Mouse (Mus musculus) lung, embryonic 16.5 days (tissue): ENCODE measurements around the gene Vmn1r232. TPM values are rescaled to one million over a fixed set of nuclear protein-coding genes. Genes with fewer than 3 reads are reported as not detected.
A peak's percentile ranks its signal among the peaks of the same experiment; 100 is the strongest.

Experiments used
- ATAC-seq: fragments of 200-750 bp; cut with Nextera tagmentation; 2 replicates; pipeline ENCODE4 v1.8.0; 2017; ENCODE audit warnings: low read depth, mild to moderate bottlenecking, moderate library complexity
- H3K27ac ChIP-seq: fragments of 300-500 bp; sonication (generic); 2 replicates; pipeline ENCODE4 v1.5.1; 2014; ENCODE audit warnings: mild to moderate bottlenecking, control low read depth, low read length
- H3K27me3 ChIP-seq: fragments of 300-500 bp; sonication (generic); 2 replicates; pipeline ENCODE4 v1.6.1; 2014; ENCODE audit warnings: low read depth, low read length, mixed read lengths; ENCODE audit not compliant: control insufficient read depth, insufficient read depth
- H3K36me3 ChIP-seq: fragments of 300-500 bp; sonication (generic); 2 replicates; pipeline ENCODE4 v1.6.1; 2014; ENCODE audit warnings: low read length; ENCODE audit not compliant: control insufficient read depth, insufficient read depth
- H3K4me1 ChIP-seq: fragments of 300-500 bp; sonication (generic); replicated peaks from 2 replicates; pipeline ENCODE4 v1.6.1; 2014; ENCODE audit warnings: low read length, mixed read lengths; ENCODE audit not compliant: control insufficient read depth, insufficient read depth
- H3K4me2 ChIP-seq: fragments of 300-500 bp; sonication (generic); 2 replicates; pipeline ENCODE4 v1.6.1; 2014; ENCODE audit warnings: low read depth, low read length, control low read depth
- H3K4me3 ChIP-seq: fragments of 300-500 bp; sonication (generic); 2 replicates; pipeline ENCODE4 v1.5.1; 2014; ENCODE audit warnings: mild to moderate bottlenecking, low read length, control low read depth
- H3K9ac ChIP-seq: fragments of 300-500 bp; sonication (generic); 2 replicates; pipeline ENCODE4 v1.6.1; 2014; ENCODE audit warnings: low read length, control low read depth
- H3K9me3 ChIP-seq: fragments of 300-500 bp; sonication (generic); 2 replicates; pipeline ENCODE4 v1.6.1; 2016; ENCODE audit warnings: low read length; ENCODE audit not compliant: control insufficient read depth
- WGBS: fragments of 180-500 bp; shearing (Covaris S2); extraction: QIAGEN DNeasy Blood & Tissue Kit; methylation state at CpG from one replicate; pipeline ENCODE4 v1.1.7; 2014; 5-methylcytosine and 5-hydroxymethylcytosine counted together
- polyA plus RNA-seq: library from polyadenylated mRNA; unstranded; fragments of >200 nt; fragmentation: Nextera tagmentation; extraction: Ambion mirVana; gene quantifications from 2 replicates; pipeline ENCODE4 v1.2.1, GENCODE M21; 2015

Gene Vmn1r232
- polyA plus RNA-seq: not detected in 2 replicates

DNA sequence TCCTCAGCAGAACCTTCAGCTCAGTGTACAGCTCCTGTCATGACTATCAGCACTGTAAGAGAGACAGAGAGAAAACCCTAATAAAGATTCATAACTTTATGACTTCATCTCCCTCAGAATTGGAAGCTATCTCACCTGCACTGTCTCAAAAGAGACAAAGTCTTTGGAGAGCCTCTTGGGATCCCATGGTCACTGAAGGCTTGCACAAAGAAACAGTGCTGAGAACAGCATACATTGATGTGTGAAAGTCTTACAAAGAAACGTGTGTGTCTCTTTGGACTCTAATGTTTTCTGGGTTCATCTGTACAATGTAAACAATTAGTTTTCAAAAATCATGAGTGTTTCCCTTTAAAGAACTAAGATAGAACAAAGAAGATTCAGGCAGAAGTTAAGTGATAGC lies at the start of gene Vmn1r232:
TSS of gene Vmn1r232 (minus strand) at position 101 of the 400 bp plus-strand sequence.
- Histone ChIP-seq H3K27ac (no peak within 1 kb of the TSS), H3K4me3 (no peak within 1 kb of the TSS), H3K9me3 (no peaks in the 10 kb centered on the region), H3K4me2 (no peak within 1 kb of the TSS), H3K4me1 (no peaks in the 10 kb centered on the region), H3K27me3 (no peaks in the 10 kb centered on the region), H3K9ac (no peak within 1 kb of the TSS), H3K36me3 (no peaks in the 10 kb centered on the region)
- ATAC-seq: no peak
- 33% methylated on average over 1 of the region's 1 CpGs for WGBS

GRCm38 (mm10) chr17:20966681-20967080 lies 47.2 kb upstream of the Vmn1r232 start:
- H3K36me3 ChIP-seq: peaks cover 74% of the 10 kb centered on the region
- no peak overlapping the region for H3K9ac ChIP-seq
- no peak overlapping the region for H3K27ac ChIP-seq
- no peak overlapping the region for H3K4me2 ChIP-seq
- no peak for ATAC-seq
- no peak overlapping the region for H3K4me3 ChIP-seq
- H3K27me3 ChIP-seq: no peaks in the 10 kb centered on the region
- no peaks in the 10 kb centered on the region for H3K4me1 ChIP-seq
- H3K9me3 ChIP-seq: no peaks in the 10 kb centered on the region

DNA sequence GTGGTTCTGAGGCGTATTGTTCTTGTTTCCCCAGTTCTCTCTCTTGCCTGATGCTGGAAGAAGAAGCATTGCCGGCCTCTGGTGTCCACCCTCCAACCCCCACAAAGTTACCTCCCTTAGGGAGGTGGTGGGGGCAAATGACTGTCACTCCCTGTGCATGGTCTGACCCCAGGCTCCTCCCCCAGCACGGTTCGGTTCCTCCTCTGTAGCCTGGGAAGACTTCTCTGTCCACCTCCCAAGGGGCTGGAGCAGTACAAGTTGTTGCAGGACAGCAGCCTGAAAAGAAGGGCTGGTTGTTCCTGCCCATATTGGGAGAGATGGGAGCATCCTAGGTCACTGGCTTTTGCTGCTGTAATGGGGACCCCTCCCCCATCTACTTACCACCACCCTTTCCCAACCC lies 45.9 kb upstream of the Vmn1r232 start:
- Histone ChIP-seq H3K9ac (no peak overlapping the region), H3K27me3 (no peaks in the 10 kb centered on the region), H3K27ac (no peak overlapping the region), H3K4me1 (no peaks in the 10 kb centered on the region), H3K4me3 (no peak overlapping the region), H3K4me2 (no peak overlapping the region), H3K36me3 (peaks cover 86% of the 10 kb centered on the region), H3K9me3 (no peaks in the 10 kb centered on the region)
- ATAC-seq: no peak
- WGBS: 88% methylated on average over 4 of the region's 4 CpGs

DNA sequence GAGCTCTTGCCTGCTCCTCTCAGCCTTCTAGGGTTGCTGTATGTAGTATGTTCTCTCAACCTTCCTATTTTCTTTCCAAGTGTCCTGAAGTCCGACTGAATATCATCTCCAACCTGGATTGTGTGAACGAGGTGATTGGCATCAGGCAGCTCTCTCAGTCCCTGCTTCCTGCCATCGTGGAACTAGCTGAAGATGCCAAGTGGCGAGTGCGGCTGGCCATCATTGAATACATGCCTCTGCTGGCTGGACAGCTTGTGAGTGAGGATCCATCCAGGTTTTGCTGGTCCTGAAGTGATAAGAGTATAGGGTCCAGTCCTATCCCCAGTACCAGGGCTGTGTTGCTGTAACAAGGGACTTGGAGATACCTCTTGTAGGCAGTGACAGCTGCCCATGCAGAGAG lies 40.9 kb upstream of the Vmn1r232 start:
- H3K27me3 ChIP-seq: no peaks in the 10 kb centered on the region
- H3K4me2 ChIP-seq: no peak overlapping the region
- H3K4me1 ChIP-seq: no peaks in the 10 kb centered on the region
- no peak overlapping the region for H3K9ac ChIP-seq
- WGBS: 92% methylated on average over 5 of the region's 5 CpGs
- H3K4me3 ChIP-seq: no peak overlapping the region
- ATAC-seq: no peak
- no peaks in the 10 kb centered on the region for H3K9me3 ChIP-seq
- H3K27ac ChIP-seq: no peak overlapping the region
- H3K36me3 ChIP-seq: peaks cover 91% of the 10 kb centered on the region

- Histone ChIP-seq H3K36me3 (no peaks in the 10 kb centered on the region), H3K27ac (no peak overlapping the region)
- ATAC-seq: no peak
Measured at GRCm38 (mm10) chr17:20946636-20947035, 27.1 kb upstream of the Vmn1r232 start.

DNA sequence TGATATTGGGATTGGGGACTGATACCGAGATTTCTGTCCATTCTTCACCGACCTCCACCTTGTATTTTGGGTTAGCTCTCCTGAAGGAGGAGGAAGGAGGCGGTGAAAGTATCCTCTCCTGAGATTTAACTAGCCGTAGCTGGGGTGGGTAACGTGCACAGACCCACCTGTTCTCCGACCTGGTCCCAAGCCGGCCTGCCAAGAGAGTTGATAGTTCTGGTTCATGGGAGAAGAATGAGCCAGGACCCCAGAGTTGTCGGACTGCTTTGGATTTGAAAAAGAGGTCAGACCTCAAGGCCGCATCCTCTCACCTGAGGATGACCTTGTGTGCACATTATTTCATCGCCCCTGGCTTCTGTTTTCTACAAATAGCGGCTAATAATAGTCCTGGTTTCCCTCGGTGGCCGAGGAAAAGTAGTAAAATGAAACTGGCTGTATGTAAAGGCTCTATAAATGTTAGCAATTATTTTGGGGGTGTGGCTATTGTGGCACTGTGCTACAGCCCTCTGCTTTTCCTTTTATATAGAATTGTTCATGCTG lies 26.6 kb upstream of the Vmn1r232 start:
- Histone ChIP-seq H3K27me3 (no peaks in the 10 kb centered on the region), H3K4me3 (peak overlapping the region; percentile 92), H3K4me1 (peaks cover 10% of the 10 kb centered on the region), H3K9ac (peak overlapping the region; percentile 92), H3K9me3 (no peaks in the 10 kb centered on the region), H3K36me3 (no peaks in the 10 kb centered on the region), H3K27ac (peak overlapping the region; percentile 98), H3K4me2 (peak overlapping the region; percentile 69)
- no peak for ATAC-seq
- WGBS: under 1% methylated on average over 13 of the region's 13 CpGs

More at GRCm38 (mm10) chr17:20946636-20947035, 27.1 kb upstream of the Vmn1r232 start:
- H3K27me3 ChIP-seq: no peaks in the 10 kb centered on the region
- peak overlapping the region; percentile 92 for H3K4me3 ChIP-seq
- no peaks in the 10 kb centered on the region for H3K9me3 ChIP-seq
- H3K4me2 ChIP-seq: peak overlapping the region; percentile 69
- peaks cover 10% of the 10 kb centered on the region for H3K4me1 ChIP-seq
- peak overlapping the region; percentile 92 for H3K9ac ChIP-seq

DNA sequence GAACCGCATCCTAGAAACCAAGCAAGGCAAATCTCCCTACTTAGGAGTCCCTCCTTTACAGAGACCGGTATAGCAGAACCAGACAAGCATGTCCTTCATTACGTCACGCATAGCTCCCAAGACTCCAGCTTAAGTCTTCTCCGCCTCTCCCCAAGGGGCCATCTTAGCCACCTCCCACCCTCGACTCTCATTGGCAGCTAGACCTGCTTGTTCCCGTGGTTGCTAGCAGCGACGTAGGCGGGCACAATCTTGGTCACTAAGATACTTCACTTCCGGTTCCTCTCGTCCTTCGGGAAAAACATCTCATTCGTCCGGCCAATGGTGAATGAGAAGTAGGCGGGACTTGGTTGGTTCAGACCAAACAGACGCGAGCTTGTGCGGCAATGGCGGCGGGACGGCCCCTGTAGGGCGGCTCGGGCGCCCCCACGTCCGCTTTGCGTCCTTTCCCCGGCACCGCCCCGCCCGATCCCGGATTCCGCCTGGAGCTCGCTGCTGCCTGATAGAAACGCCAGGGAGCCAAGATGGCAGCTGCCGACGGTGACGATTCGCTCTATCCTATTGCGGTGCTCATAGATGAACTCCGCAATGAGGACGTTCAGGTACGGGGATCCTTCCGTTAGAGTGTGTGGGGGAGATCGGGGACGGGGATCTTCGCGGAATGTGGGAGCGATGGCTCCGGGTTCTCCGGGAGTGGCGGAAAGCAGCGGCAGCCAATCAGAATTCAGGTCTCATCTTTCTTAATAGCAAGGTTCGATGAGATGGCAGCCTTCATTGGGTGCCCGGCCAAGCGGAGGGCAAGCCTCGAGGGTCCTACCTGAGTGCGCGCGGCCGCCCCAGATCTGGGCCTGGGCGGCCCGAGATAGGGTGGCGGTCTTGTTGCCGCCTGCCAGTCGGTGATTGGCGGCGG lies 25.7 kb upstream of the Vmn1r232 start, which contains the start of gene Ppp2r1a:
TSS of gene Ppp2r1a (plus strand) at position 327 of the 907 bp plus-strand sequence.
- H3K9me3 ChIP-seq: no peaks in the 10 kb centered on the region
- peak within 1 kb of the TSS; percentile 92 for H3K9ac ChIP-seq
- H3K4me3 ChIP-seq: peak within 1 kb of the TSS; percentile 92
- H3K4me2 ChIP-seq: peak within 1 kb of the TSS; percentile 69
- peaks cover 10% of the 10 kb centered on the region for H3K4me1 ChIP-seq
- peak within 1 kb of the TSS; percentile 98 for H3K27ac ChIP-seq
- peak; percentile 98 for ATAC-seq
- H3K27me3 ChIP-seq: no peaks in the 10 kb centered on the region
- no peaks in the 10 kb centered on the region for H3K36me3 ChIP-seq
- WGBS: under 1% methylated on average over 69 of the region's 69 CpGs

GRCm38 (mm10) chr17:20944226-20944625 lies 24.7 kb upstream of the Vmn1r232 start:
- 40% methylated on average over 3 of the region's 3 CpGs for WGBS
- Histone ChIP-seq H3K36me3 (no peaks in the 10 kb centered on the region), H3K4me3 (peak overlapping the region; percentile 51), H3K9me3 (no peaks in the 10 kb centered on the region), H3K4me1 (peaks cover 10% of the 10 kb centered on the region), H3K4me2 (peak overlapping the region; percentile 56), H3K27me3 (no peaks in the 10 kb centered on the region), H3K27ac (peak overlapping the region; percentile 89), H3K9ac (peak overlapping the region; percentile 60)
- ATAC-seq: no peak

DNA sequence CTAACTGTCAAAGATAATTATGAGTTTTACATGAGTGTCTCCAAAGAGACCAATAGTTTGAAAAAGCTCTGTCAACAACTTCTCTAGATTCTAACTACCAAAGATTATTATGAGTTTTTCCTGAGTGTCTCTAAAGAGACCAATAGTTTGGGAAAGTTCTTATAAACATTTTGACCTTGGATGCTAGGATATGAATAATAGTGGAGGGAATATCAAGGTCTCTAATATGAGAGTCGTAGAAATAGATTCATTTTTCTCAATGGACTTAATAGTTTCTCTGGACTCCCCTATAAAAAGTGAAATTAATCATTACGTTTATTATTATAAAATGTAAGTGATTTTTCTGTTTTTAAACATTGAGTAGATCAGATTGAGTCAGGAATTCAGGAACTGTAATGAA lies 14.5 kb downstream of the Vmn1r232 start, which contains the start of gene Vmn1r231:
TSS of gene Vmn1r231 (minus strand) at position 101 of the 400 bp plus-strand sequence.
- no peaks in the 10 kb centered on the region for H3K9me3 ChIP-seq
- no peak within 1 kb of the TSS for H3K4me3 ChIP-seq
- 51% methylated on average over 2 of the region's 2 CpGs for WGBS
- no peaks in the 10 kb centered on the region for H3K4me1 ChIP-seq
- no peak for ATAC-seq
- H3K36me3 ChIP-seq: no peaks in the 10 kb centered on the region
- H3K27me3 ChIP-seq: no peaks in the 10 kb centered on the region
- H3K4me2 ChIP-seq: no peak within 1 kb of the TSS
- no peak within 1 kb of the TSS for H3K27ac ChIP-seq
- no peak within 1 kb of the TSS for H3K9ac ChIP-seq
